Mouse (Mus musculus): Measurements from ENCODE around the gene Erfe. TPM values are rescaled to one million over a fixed set of nuclear protein-coding genes. Genes with fewer than 3 reads are reported as not detected.

Gene Erfe
- total RNA-seq, 2 experiments from 2014 or later = 0.50 TPM; not detected in 1

DNA sequence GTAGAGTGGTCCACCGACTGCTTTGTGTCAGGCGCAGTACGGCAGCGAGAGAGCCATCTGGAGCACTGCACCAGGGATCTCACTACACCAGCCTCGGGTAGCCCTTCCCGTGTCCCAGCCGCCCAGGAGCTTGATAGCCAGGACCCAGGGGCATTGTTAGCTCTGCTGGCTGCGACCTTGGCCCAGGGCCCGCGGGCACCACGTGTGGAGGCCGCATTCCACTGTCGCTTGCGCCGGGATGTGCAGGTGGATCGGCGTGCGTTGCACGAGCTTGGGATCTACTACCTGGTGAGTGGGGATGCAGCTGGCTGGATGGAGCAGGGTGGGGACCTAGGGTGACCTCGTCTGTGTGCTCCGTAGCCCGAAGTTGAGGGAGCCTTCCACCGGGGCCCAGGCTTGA is 3.8 kb downstream of the Erfe start:
- no peak for ATAC-seq (replicated peaks; ENCODE audit: poor library complexity)

- ATAC-seq (replicated peaks; ENCODE audit: poor library complexity) = peak; percentile 80
These were observed 7.2 kb downstream of the Erfe start for GRCm38 (mm10) chr1:91373414-91373835.

DNA sequence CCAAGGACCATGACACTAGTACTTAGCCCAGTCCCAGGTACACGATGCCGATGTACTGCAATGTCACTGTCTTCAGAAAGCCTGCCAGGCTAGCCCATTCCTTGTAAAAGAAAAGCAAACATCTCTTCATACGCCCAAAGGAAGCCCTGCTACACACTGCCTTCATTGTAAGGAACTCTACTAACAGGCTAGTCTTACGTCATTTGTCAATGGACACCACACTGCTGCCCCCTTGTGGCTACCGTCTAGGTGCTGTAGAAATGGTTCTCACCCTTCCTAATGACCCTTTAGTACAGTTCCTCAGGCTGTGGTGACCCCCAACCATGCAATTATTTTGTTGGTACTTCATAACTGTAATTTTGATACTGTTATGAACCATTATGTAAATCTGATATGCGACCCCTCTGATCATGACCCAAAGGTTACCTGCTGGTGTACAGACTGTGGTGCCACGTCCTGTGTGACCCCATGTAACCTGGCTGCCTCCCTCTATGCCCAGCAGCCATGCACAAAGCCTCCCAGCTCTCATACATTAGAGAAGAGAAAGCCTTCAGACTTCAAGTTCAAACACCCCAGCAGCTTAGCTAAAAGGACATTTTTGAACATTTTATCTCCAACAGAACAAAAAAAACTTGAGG is 14.3 kb downstream of the Erfe start:
- peak; percentile 98 for ATAC-seq (replicated peaks; ENCODE audit: poor library complexity)

DNA sequence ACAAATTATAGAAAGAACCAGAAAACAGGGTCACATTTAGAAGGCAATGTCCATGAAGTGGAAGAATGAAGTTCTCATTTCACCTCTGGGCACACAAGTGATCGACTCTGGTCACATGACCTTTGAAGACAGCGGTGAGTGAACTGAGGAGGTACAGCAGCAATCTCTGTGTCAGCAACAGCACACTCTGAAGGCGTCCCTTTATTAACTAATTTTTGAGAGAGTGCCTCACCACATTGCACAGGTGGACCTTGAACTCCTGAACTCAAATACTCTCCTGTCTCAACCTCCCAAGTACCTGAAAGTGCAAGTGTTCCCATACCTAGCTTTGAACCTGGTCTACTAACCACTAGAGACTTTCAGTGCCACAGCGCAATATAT is 14.9 kb downstream of the Erfe start:
- no peak for ATAC-seq (replicated peaks; ENCODE audit: poor library complexity)

GRCm38 (mm10) chr1:91390369-91390768 is 24.1 kb downstream of the Erfe start:
- ATAC-seq (replicated peaks; ENCODE audit: poor library complexity) = no peak

- peak; percentile 32 for ATAC-seq (replicated peaks; ENCODE audit: poor library complexity)
These were observed 31.7 kb downstream of the Erfe start for GRCm38 (mm10) chr1:91397927-91398259.

- peak; percentile 82 for ATAC-seq (replicated peaks; ENCODE audit: poor library complexity)
These were observed 32.2 kb downstream of the Erfe start, which contains the start of gene Ilkap for GRCm38 (mm10) chr1:91398260-91399062. TSS of gene Ilkap (minus strand) at chr1:91398815.

DNA sequence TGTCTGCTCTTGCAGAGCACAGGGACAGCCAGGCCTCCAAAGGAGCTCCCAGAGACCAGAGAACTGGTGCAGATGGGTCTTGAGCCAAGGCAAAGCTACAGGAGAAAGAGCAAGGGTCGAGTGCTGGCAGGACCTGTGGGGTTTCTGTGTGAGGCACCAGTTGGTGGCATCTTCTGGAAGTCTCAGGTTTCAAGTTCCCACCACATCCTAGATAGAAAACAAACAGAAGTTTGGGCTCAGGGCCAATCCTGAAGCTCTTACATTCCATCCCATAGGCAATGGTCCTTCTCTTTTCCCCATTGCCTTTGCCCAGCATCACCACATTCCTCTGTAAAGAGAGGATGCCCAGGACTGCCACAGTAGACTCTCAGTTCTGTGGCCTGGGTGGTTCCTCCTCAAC is 38.7 kb downstream of the Erfe start:
- no peak for ATAC-seq (replicated peaks; ENCODE audit: poor library complexity)

GRCm38 (mm10) chr1:91405406-91406169 is 39.4 kb downstream of the Erfe start:
- ATAC-seq (replicated peaks; ENCODE audit: poor library complexity) = peak; percentile 32; the same call in 1 of the 2 replicates

- no peak for ATAC-seq (replicated peaks; ENCODE audit: poor library complexity)
These were observed 41.6 kb downstream of the Erfe start for GRCm38 (mm10) chr1:91407819-91408218.

GRCm38 (mm10) chr1:91411631-91412285 is 45.5 kb downstream of the Erfe start:
- ATAC-seq (replicated peaks; ENCODE audit: poor library complexity) = no peak

DNA sequence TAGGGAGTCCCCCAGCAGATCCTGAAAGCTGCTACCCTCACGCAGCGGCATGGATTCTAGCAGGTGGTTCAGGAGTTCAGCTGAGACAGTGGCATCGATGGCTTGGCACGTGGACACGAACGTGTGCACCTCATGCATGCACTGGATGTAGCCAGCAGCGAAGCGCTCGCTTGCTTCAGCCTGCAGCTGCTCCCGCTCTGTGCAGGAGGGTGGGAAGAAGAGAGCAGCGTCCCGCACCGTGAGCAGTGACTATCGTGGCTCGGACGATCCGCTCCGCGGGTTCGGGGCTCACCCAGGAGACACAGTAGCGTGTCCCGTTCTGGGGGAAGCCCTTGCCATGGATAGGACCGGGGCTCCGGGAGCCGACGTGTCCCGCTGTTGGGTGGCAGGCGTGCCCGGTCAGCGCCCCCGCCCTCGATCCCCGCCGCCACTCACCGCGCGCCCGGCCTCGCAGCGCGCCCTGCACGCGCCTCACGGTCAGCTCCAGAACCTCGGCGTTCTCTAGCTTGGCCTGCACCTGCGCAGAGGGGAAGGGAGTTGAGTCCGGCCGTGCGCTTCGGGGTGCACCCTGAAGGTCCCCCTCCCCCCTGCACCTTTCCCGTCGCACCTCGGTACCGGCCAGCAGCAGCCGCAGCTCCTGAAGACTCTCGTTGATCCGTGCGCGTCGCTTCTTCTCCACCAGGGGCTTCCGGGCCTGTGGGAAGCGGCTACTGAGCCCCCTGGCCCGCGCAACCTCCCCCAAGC is 46.2 kb downstream of the Erfe start:
- no peak; the same call in 1 of the 2 replicates for ATAC-seq (replicated peaks; ENCODE audit: poor library complexity)

GRCm38 (mm10) chr1:91413030-91413506 is 46.8 kb downstream of the Erfe start:
- peak; percentile 90 for ATAC-seq (replicated peaks; ENCODE audit: poor library complexity)

GRCm38 (mm10) chr1:91413536-91413897 is 47.3 kb downstream of the Erfe start:
- no peak for ATAC-seq (replicated peaks; ENCODE audit: poor library complexity)

DNA sequence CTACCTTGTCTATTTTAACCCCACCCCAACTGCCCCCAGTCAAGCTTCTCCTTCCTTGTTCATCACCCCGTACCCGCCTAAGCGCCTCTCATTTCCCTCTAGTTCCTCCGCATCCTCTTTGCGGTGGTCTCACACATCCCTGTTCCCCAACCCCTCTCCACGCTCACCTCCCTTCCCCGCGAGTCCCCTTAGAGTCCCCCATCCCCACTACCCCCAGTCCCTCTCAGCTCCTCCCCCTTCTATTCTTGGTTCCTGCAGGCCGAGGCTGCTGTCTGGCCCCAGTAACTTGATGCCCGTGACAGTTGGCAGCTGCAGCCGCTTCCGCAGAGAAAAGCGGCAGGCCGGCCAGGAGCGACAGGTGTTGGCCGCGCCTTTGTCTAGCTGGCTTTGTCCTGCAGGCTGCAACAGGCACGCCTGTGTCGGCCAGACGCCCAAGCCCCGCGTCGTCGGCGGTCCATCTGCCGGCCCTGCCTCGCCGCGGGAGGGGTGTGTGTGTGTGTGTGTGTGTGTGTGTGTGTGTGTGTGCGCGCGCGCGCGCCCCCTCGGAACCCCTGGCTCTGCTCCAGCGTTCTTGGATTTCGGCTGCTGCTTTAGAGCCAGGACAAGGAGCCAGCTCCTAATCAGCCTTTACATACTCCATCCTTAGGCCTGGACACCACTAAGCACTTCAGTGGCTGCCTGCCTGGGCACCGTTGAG is 47.8 kb downstream of the Erfe start, which contains the start of gene Hes6:
TSS of gene Hes6 (minus strand) at position 141 of the 697 bp plus-strand sequence.
- peak; percentile 27 for ATAC-seq (replicated peaks; ENCODE audit: poor library complexity)

DNA sequence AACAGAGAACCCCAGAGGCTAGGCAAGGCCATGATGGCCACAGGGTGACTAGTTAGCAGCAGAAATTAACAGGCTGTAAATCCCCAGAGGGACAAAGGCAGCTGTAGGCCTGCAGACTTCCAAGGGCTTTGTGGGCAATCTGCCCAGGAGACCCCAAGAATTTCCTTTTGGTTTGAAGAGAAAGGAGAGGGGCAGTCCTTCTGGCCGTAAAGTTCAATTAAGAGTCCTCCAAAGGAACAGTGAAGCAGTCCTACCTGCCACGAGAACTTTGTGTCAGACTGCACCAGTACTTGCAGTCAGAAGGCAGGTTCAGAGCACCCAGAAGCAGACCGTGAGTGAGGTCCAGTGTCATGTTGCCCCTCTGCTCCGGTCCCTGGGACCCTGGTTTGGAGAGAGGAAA is 48.7 kb downstream of the Erfe start:
- ATAC-seq (replicated peaks; ENCODE audit: poor library complexity) = no peak

- ATAC-seq (replicated peaks; ENCODE audit: poor library complexity) = no peak
These were observed 49.1 kb downstream of the Erfe start for GRCm38 (mm10) chr1:91415311-91415710.

- no peak for ATAC-seq (replicated peaks; ENCODE audit: poor library complexity)
These were observed 51.8 kb downstream of the Erfe start for GRCm38 (mm10) chr1:91417991-91418390.

GRCm38 (mm10) chr1:91419862-91420600 is 53.8 kb downstream of the Erfe start:
- no peak for ATAC-seq (replicated peaks; ENCODE audit: poor library complexity)

Data from megakaryocyte progenitor cell, adult 5-6 weeks (primary cell).